Mouse (Mus musculus) CH12.LX (cell line): ENCODE measurements around the gene Impg1. TPM values are rescaled to one million over a fixed set of nuclear protein-coding genes. Genes with fewer than 3 reads are reported as not detected.

Experiments
- DNase-seq: peaks from one replicate; pipeline ENCODE4 v3.0.0-alpha.2; 2013; ENCODE audit errors: extremely low read depth
- H3K27ac ChIP-seq: 2 replicates; pipeline ENCODE4 v1.5.1; 2012; ENCODE audit warnings: low read depth, mild to moderate bottlenecking, control low read depth, moderate library complexity; ENCODE audit not compliant: insufficient read depth
- H3K27me3 ChIP-seq: replicated peaks from 2 replicates; pipeline ENCODE3; 2012; ENCODE audit warnings: inconsistent platforms
- H3K36me3 ChIP-seq, 2 experiments: replicated peaks in 1 of 2; 2 replicates each; pipeline versions ENCODE3 to v1.6.1; 2012; ENCODE audit warnings: inconsistent platforms in 1 of 2, low read length in 1 of 2, mild to moderate bottlenecking in 1 of 2, mixed read lengths in 1 of 2, moderate library complexity in 1 of 2; ENCODE audit not compliant: control insufficient read depth in 1 of 2, insufficient read depth in 1 of 2
- H3K4me1 ChIP-seq, 2 experiments: 2 replicates each; pipeline ENCODE4 v1.6.1; 2012; ENCODE audit warnings: inconsistent platforms in 1 of 2, moderate library complexity in 1 of 2; ENCODE audit not compliant: insufficient read depth in 2 of 2, control insufficient read depth in 1 of 2
- H3K4me2 ChIP-seq: 2 replicates; pipeline ENCODE4 v1.6.1; 2012; ENCODE audit warnings: low read depth, mild to moderate bottlenecking, control low read depth; ENCODE audit not compliant: poor library complexity, insufficient read depth, severe bottlenecking
- H3K4me3 ChIP-seq, 3 experiments: fragments of 150-350 bp in 1 of 3; sonication (generic) in 1 of 3; replicated peaks in 1 of 3; 2 replicates each; pipeline versions ENCODE3 to v1.5.1; 2011 to 2012; ENCODE audit warnings: low read depth in 2 of 3, low read length in 2 of 3, mild to moderate bottlenecking in 2 of 3, moderate library complexity in 2 of 3, control low read depth in 1 of 3, improper control_type of control experiment in 1 of 3, inconsistent platforms in 1 of 3, mixed read lengths in 1 of 3; ENCODE audit not compliant: poor library complexity in 1 of 3
- H3K79me2 ChIP-seq: replicated peaks from 2 replicates; pipeline ENCODE4 v1.6.1; 2012; ENCODE audit warnings: mild to moderate bottlenecking, moderate library complexity; ENCODE audit not compliant: control insufficient read depth, poor library complexity, insufficient read depth, severe bottlenecking; ENCODE audit errors: extremely low read depth
- H3K9ac ChIP-seq: 2 replicates; pipeline ENCODE4 v1.6.1; 2012; ENCODE audit warnings: low read depth, mild to moderate bottlenecking, control low read depth, moderate library complexity; ENCODE audit not compliant: insufficient read depth
- H3K9me3 ChIP-seq: replicated peaks from 2 replicates; pipeline ENCODE3; 2012; ENCODE audit warnings: low read length, inconsistent platforms, mixed read lengths
- CTCF ChIP-seq, 2 experiments: IDR thresholded peaks in 1 of 2; conservative IDR thresholded peaks in 1 of 2; 2 replicates each; pipeline ENCODE4 v1.5.1; 2011 to 2012; ENCODE audit warnings: low read depth in 2 of 2, low read length in 2 of 2, improper control_type of control experiment in 1 of 2, inconsistent platforms in 1 of 2, mild to moderate bottlenecking in 1 of 2, moderate library complexity in 1 of 2
- EP300 ChIP-seq: IDR thresholded peaks from 2 replicates; pipeline ENCODE4 v1.6.1; 2011; ENCODE audit warnings: low read length, improper control_type of control experiment
- JUND ChIP-seq: conservative IDR thresholded peaks from 2 replicates; pipeline ENCODE4 v1.6.1; 2011; ENCODE audit warnings: low read depth, low read length, improper control_type of control experiment
- KAT2A ChIP-seq: IDR thresholded peaks from 2 replicates; pipeline ENCODE4 v1.6.1; 2012; ENCODE audit warnings: low read length, improper control_type of control experiment, inconsistent platforms; ENCODE audit not compliant: insufficient replicate concordance
- POLR2AphosphoS2 ChIP-seq: IDR thresholded peaks from 2 replicates; pipeline ENCODE4 v1.6.1; 2011; ENCODE audit warnings: low read depth, low read length, improper control_type of control experiment
- RAD21 ChIP-seq: IDR thresholded peaks from 2 replicates; pipeline ENCODE4 v1.6.1; 2011; ENCODE audit warnings: low read depth, mild to moderate bottlenecking, low read length, improper control_type of control experiment, moderate library complexity
- SMC3 ChIP-seq: IDR thresholded peaks from 2 replicates; pipeline ENCODE4 v1.6.1; 2011; ENCODE audit warnings: low read depth, low read length, improper control_type of control experiment
- TCF12 ChIP-seq: IDR thresholded peaks from 2 replicates; pipeline ENCODE4 v1.6.1; 2014; ENCODE audit warnings: low read depth, mild to moderate bottlenecking, inconsistent platforms, low read length, improper control_type of control experiment
- UBTF ChIP-seq: IDR thresholded peaks from 2 replicates; pipeline ENCODE4 v1.6.1; 2012; ENCODE audit warnings: low read depth, mild to moderate bottlenecking, inconsistent platforms, low read length, improper control_type of control experiment, moderate library complexity
- ZC3H11A ChIP-seq: IDR thresholded peaks from 2 replicates; pipeline ENCODE4 v1.6.1; 2012; ENCODE audit warnings: low read depth, mild to moderate bottlenecking, inconsistent platforms, low read length, improper control_type of control experiment
- ZKSCAN1 ChIP-seq: IDR thresholded peaks from 2 replicates; pipeline ENCODE4 v1.6.1; 2012; ENCODE audit warnings: low read depth, inconsistent platforms, low read length, improper control_type of control experiment, borderline replicate concordance
- dilution Hi-C: fragments of 300-500 bp; cut with MboI; formaldehyde crosslinking; loops from 2 replicates; pipeline ENCODE4 v1.14.3; 2020; ENCODE audit warnings: low sequenced_read_pairs; ENCODE audit not compliant: extremely low pct_unique_long_range_greater_than_20kb, extremely low pct_ligation_motif_present
- in situ Hi-C: fragments of 300-500 bp; cut with MboI; formaldehyde crosslinking; loops from 3 replicates; pipeline ENCODE4 v1.14.3; 2019; ENCODE audit warnings: low sequenced_read_pairs, low pct_ligation_motif_present, low pct_unique_long_range_greater_than_20kb, mixed read lengths
- polyA plus RNA-seq: library from polyadenylated mRNA; unstranded; fragments of >175 nt; gene quantifications from 2 replicates; pipeline ENCODE4 v1.2.1, GENCODE M21; 2012; ENCODE audit warnings: low read depth; ENCODE audit not compliant: insufficient read length
- total RNA-seq, 2 experiments: library from RNA; depleted of rRNA; stranded (reverse); fragments of 300-350 nt in 1 of 2; fragments of >200 nt in 1 of 2; gene quantifications; 2 replicates each; pipeline ENCODE4 v1.2.3; 2012 to 2014

Gene Impg1
- total and polyA plus RNA-seq, 3 experiments = 0.13 to 0.90 (median 0.42) TPM

DNA sequence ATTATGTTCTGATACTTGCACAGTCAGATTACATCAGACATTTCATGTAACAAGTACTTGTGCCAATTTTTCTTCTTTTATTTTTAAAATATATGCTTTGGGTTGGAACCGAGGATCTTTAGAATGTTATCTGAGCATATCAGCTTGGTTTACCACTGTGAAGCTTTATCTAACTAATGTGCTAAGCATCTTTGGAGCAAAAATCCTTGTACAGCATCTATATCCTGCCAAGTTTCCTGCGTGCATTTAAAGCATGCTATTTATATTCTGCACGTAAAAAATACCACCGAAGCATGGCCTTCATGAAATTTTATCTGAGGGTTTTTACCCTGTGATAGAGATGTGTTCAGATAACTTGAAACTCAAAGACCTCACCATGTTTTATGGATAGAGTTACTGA, 169.2 kb downstream of the Impg1 start (continued):
- no peak for TF ChIP-seq TCF12
- TF ChIP-seq, all 38 proteins: peak for 0

DNA sequence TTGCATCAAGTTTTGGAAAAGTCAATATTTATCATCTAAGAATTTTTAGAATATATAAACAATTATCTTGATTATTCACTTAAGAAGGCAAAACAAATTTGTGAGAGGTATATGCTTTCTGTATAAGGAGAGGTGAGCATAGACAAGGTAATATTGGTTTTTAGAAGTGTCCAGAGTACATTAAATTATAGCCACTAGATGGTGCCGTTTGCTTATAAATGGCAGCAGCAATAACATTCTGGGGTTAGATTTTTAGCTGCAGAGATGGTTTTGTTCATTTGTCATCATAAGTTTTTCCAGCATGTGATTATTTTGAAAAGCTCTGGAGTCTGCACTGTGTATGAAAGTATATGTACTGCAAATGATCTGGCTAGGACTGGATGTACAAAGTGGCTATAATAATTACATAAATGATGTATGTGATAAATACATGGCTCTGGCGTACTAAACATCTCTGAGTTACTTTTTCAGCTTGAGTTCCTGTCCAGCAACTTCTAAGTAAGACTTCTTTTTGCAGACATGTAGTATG, 172.2 kb downstream of the Impg1 start:
- peaks cover 0 to 11% of the 10 kb centered on the region in 2 experiments; a peak in 2 of 4 replicates for H3K4me1 ChIP-seq
- H3K27me3 ChIP-seq = no peaks in the 10 kb centered on the region
- H3K79me2 ChIP-seq = no peaks in the 10 kb centered on the region
- TF ChIP-seq TCF12 (no peak), RAD21 (peak; percentile 95), CTCF (conservative IDR thresholded peaks at IDR 0.05 in 1 of 2, IDR thresholded peaks at IDR 0.05 in 1 of 2; ENCODE audit: low read depth in 2 of 2, low read length in 2 of 2) (peak in 1 of 2 experiments; percentile 80; a peak in 2 of 4 replicates), ZC3H11A (peak; percentile 33), SMC3 (peak; percentile 68)
- peaks cover 0 to 36% of the 10 kb centered on the region in 2 experiments for H3K36me3 ChIP-seq
- no peaks in the 10 kb centered on the region for H3K9me3 ChIP-seq
- dilution Hi-C loops = no loop called here
- DNase-seq = peak; percentile 39
- no peak overlapping the region for H3K4me3 ChIP-seq
- H3K27ac ChIP-seq = no peak overlapping the region
- H3K4me2 ChIP-seq = no peak overlapping the region
- in situ Hi-C loops = no loop called here
- H3K9ac ChIP-seq = no peak overlapping the region

DNA sequence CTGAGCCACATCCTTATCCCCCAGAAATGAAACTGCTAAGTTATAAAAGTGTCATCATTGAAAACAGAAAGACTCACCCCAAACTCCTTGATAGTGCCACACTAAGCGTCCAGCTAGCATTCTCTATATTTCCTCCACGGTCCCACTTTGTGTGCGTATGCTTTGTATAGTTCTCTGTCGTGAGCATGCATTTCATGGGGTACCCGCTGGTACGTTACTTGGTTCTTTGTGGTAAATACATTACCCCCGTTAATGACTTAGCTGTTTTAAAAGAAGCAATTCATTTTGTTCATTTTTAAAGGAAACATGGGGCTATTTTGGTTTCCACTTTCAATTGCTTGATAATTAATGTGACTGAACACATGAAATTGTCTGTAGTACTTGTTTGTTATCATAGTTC, 178.4 kb downstream of the Impg1 start:
- no peaks in the 10 kb centered on the region for H3K79me2 ChIP-seq
- TF ChIP-seq ZKSCAN1 = no peak
- TF ChIP-seq KAT2A = no peak
- TF ChIP-seq UBTF = no peak
- TF ChIP-seq EP300 = no peak
- no peak for TF ChIP-seq SMC3
- no peak for TF ChIP-seq JUND
- TF ChIP-seq POLR2AphosphoS2 = no peak

More for the DNA sequence above, 178.4 kb downstream of the Impg1 start:
- no peak overlapping the region for H3K27ac ChIP-seq
- in situ Hi-C loops = no loop called here
- H3K9me3 ChIP-seq = peaks cover 4% of the 10 kb centered on the region
- no peak for DNase-seq
- H3K4me2 ChIP-seq = no peak overlapping the region
- no peaks in the 10 kb centered on the region for H3K27me3 ChIP-seq
- H3K4me1 ChIP-seq = peaks cover 0 to 14% of the 10 kb centered on the region in 2 experiments; a peak in 2 of 4 replicates
- peaks cover 0 to 52% of the 10 kb centered on the region in 2 experiments for H3K36me3 ChIP-seq
- dilution Hi-C loops = no loop called here
- no peak overlapping the region for H3K9ac ChIP-seq
- H3K4me3 ChIP-seq = no peak overlapping the region
